Mouse (Mus musculus): ENCODE results near the gene Fcho1.

- TF ChIP-seq GATA1 (IDR thresholded peaks at IDR 0.05; ENCODE audit: borderline replicate concordance, low read length) (no peak), FLI1 (IDR thresholded peaks at IDR 0.05; ENCODE audit: low read length) (no peak)
Observed at GRCm38 (mm10) chr8:71700493-71701269, 24.8 kb downstream of the Fcho1 start.

All from megakaryocyte, embryonic 14.5 days (primary cell).